Mouse (Mus musculus): ENCODE results near the gene Epm2a.

DNA sequence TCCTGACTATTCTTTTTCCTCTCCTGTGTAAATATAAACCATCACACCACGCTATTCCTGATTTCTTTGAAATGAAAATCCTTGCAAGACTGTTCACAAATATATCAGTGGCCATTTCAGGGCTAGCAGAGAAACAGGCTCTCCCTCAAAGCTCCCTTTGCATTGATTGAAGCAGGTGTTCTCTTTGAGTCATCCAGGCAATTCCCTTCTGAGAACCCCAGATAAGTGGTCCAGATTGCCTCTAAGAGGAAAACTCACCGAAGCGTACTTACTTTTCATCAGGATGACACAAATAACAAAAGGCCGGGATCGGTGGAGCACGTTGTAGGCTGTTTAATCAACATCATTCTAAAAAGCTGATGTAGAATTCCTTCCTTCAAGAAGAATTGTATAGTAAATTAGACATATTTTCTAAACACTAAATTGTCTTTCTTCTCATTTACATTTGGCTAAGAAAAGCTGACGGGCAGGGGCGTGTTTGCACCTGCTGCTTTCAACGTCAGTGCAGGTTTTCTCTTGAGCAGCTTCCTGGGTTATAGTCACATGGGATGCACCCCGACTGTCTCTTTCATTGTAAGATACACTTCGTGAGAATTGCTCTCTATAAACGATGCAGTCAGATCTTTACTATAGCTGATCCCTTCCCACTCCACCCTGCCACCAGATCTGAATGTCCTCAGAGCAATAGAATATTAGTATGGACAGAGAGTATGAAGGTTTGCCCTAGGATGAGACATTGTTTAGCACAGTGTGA lies 86.0 kb downstream of the Epm2a start:
- TF ChIP-seq CTCF (IDR thresholded peaks at IDR 0.05; ENCODE audit: borderline replicate concordance, insufficient read depth, low read depth, low read length) = no peak
- TF ChIP-seq POLR2A (IDR thresholded peaks at IDR 0.05; ENCODE audit: borderline replicate concordance, insufficient read depth, low read length) = no peak
